Mouse (Mus musculus) bone marrow, adult 2 months (tissue): ENCODE data around the gene Padi6. TPM values are rescaled to one million over a fixed set of nuclear protein-coding genes. Genes with fewer than 3 reads are reported as not detected.

ENCODE experiments used
- H3K27ac ChIP-seq: fragments of 200-500 bp; 2 replicates; pipeline ENCODE4 v1.5.1; 2012; ENCODE audit warnings: low read depth, mild to moderate bottlenecking, control low read depth, inconsistent platforms, low read length; ENCODE audit not compliant: control insufficient read depth, poor library complexity, insufficient read depth
- H3K4me1 ChIP-seq: fragments of 200-500 bp; 2 replicates; pipeline ENCODE4 v1.6.1; 2011; ENCODE audit warnings: low read length; ENCODE audit not compliant: control insufficient read depth, insufficient read depth
- H3K4me3 ChIP-seq: fragments of 200-500 bp; replicated peaks from 2 replicates; pipeline ENCODE3; 2011; ENCODE audit warnings: mild to moderate bottlenecking, low read depth, low read length, control low read depth; ENCODE audit not compliant: control insufficient read depth
- CTCF ChIP-seq: fragments of 200-500 bp; IDR thresholded peaks from 2 replicates; pipeline ENCODE4 v1.5.1; 2011; ENCODE audit warnings: low read length, control low read depth; ENCODE audit not compliant: control insufficient read depth, insufficient read depth
- POLR2A ChIP-seq: fragments of 200-500 bp; IDR thresholded peaks from 2 replicates; pipeline ENCODE4 v1.6.1; 2011; ENCODE audit warnings: low read depth, mild to moderate bottlenecking, control low read depth, low read length, borderline replicate concordance; ENCODE audit not compliant: control insufficient read depth
- WGBS: fragments of 180-500 bp; shearing (Covaris S2); methylation state at CpG from one replicate; pipeline ENCODE4 v1.1.7; 2018; 5-methylcytosine and 5-hydroxymethylcytosine counted together
- polyA plus RNA-seq: library from polyadenylated mRNA; stranded (reverse); fragments of >200 nt; gene quantifications from 2 replicates; pipeline ENCODE4 v1.2.4, GENCODE M21; 2011; ENCODE audit warnings: low replicate concordance; ENCODE audit not compliant: missing spikeins, insufficient read depth, insufficient read length

Padi6 gene
- polyA plus RNA-seq, 1 experiment, result not detected

DNA sequence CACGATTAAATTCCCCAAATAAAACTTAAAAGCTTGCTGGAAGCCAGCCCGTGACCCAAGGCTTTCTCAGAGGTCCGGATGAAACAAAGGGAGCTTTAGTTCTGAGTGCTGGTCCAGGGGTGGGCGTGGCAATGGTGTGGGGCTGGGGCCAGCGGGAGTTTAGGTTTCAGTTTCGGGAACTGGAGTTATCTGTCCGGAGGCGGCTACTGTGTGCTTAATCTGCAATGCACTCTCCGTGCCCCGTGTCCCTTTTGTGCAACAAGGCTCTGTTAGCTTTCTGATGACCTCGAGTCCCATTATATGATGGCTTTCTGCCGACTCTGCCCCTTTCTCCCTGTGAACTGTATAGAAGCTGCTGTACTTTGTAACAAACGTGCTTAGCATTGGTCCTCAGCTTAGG lies 28.0 kb upstream of the Padi6 start:
- peak overlapping the region; percentile 47 for H3K27ac ChIP-seq
- peak overlapping the region; percentile 59 for H3K4me3 ChIP-seq
- 9% methylated on average over 13 of the region's 13 CpGs for WGBS
- TF ChIP-seq CTCF (no peak), POLR2A (no peak; the same call in 1 of the 2 replicates)
- H3K4me1 ChIP-seq, result peaks cover 3% of the 10 kb centered on the region

DNA sequence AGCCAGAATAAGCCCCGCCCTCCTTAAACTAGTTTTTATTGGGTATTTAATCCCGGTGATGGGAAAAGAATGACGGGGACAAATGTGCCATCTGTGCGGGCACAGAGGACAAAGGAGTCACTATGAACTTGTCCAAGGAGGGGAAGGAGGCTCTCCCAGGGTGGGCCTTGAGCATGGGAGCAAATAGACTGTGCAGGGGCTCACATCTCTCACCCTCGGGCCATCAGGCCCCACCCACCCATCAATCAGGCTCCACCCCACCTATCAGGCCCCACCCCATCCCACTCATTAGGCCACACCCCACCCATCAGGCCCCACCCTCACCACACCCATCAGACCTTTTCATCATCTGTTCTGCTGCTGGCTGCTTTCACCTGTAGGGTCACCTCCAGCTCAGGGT lies 26.5 kb upstream of the Padi6 start:
- no peak for TF ChIP-seq POLR2A
- TF ChIP-seq CTCF, result no peak

DNA sequence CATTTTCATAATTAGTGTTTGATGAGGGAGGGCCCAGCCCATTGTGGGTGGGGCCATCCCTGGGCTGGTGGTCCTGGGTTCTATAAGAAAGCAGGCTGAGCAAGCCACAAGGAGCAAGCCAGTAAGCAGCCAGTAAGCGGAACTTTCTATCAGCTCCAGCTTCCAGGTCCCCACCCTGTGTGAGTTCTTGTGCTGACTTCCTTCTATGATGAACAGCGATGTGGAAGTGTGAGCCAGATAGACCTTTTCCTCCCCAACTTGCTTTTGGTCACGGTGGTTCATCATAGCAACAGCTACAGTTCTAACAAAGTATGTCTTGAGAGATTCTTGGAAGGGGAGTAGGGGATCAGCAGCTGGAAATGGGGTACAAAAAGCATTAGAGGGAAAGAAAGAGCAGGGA lies 23.5 kb upstream of the Padi6 start:
- Histone ChIP-seq H3K4me3 (no peak overlapping the region), H3K27ac (peak overlapping the region; percentile 50; the same call in 1 of the 2 replicates), H3K4me1 (no peaks in the 10 kb centered on the region; the same call in 1 of the 2 replicates)
- TF ChIP-seq CTCF (no peak), POLR2A (no peak)
- 37% methylated on average over 3 of the region's 3 CpGs for WGBS

More for the DNA sequence above, 26.5 kb upstream of the Padi6 start:
- Histone ChIP-seq H3K4me3 (no peak overlapping the region), H3K4me1 (peaks cover 3% of the 10 kb centered on the region), H3K27ac (no peak overlapping the region)
- WGBS, result 89% methylated on average over 5 of the region's 5 CpGs

DNA sequence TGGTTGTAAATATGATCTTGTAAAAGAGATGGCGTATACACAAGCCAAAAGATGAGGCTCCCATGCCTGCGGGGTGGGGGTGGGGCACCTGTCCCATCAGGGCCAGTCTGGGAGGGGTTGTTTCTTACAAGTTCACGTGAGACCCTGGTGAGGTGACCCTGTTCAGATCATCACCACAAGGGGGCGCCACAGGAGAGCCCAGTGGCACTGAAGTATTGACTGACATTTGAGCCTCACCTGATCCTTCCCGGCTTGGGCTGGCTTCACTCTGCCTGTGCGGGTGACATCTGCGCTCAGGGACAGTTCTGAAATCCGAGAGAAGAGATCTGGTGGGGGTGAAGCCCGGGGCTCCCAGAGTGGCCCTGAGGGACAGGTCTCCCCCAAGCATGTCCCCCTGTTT lies 20.7 kb upstream of the Padi6 start:
- Histone ChIP-seq H3K4me3 (no peak overlapping the region), H3K27ac (no peak overlapping the region), H3K4me1 (no peaks in the 10 kb centered on the region)
- WGBS, result 46% methylated on average over 9 of the region's 9 CpGs
- TF ChIP-seq CTCF (peak; percentile 90), POLR2A (no peak)

DNA sequence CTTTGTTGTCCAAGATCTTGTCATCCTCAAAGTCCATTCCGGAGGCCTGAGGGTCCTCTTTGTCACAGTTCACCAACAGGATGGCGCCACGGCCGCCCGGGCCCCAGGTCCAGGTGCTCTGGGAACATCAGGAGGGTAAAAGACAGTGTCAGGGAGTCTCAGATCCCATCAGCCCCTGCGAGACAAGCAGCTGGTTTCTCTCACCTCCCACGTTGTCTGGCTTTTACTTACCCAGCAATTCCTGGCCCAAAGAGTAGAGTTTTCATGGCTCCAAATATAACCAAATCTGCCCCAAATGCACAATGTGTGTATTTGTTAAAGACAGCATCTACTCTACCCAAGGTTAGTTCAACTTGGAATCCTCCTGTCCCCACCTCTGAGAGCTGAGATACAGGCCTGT lies 19.2 kb upstream of the Padi6 start:
- 92% methylated on average over 7 of the region's 7 CpGs for WGBS

DNA sequence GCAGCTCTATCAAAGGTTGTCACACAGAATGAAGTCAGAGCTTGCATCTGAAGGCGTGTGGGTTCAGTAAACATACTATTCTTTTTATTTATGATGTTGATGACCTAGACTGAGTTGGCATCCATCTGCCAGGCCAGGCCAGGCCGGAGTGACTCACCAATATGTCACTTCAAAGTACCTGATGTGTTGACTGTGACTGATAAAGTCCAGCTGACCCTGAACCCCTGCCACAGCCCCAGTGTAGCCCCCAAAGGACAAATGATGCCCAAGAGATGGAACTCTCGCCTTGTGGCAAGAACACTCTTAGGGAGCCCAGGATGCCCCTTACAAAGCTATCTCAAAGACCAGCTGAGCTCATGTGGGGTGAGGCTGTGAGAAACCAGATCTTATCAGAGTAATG lies 13.4 kb upstream of the Padi6 start:
- WGBS, result 74% methylated on average over 3 of the region's 3 CpGs
- Histone ChIP-seq H3K4me3 (no peak overlapping the region), H3K27ac (no peak overlapping the region), H3K4me1 (no peaks in the 10 kb centered on the region)
- TF ChIP-seq POLR2A (no peak), CTCF (no peak)

More for the DNA sequence above, 19.2 kb upstream of the Padi6 start:
- no peaks in the 10 kb centered on the region for H3K4me1 ChIP-seq
- no peak for TF ChIP-seq CTCF
- TF ChIP-seq POLR2A, result no peak
- no peak overlapping the region for H3K27ac ChIP-seq
- H3K4me3 ChIP-seq, result no peak overlapping the region

DNA sequence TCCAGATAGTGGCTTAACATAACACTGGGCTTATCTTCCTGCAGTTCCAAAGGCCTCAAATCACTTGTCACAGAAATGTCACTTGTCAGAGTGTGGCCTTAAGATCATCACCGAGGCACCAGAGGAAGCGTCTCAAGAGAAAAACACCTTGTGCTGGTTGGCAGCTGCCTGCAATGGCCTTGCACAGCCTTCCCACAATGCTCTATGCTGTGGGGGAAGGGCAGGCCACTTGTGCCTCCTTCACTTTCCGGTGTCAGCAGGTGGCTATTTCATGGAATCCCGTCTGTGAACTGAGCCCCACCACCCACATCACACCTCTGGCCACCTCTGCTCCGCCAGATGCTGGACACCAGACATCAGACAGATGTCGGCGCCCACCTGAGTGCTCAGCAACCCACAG lies 10.9 kb upstream of the Padi6 start:
- Histone ChIP-seq H3K4me3 (no peak overlapping the region), H3K4me1 (no peaks in the 10 kb centered on the region), H3K27ac (no peak overlapping the region)
- TF ChIP-seq POLR2A, result no peak
- no peak for TF ChIP-seq CTCF
- 73% methylated on average over 7 of the region's 7 CpGs for WGBS

DNA sequence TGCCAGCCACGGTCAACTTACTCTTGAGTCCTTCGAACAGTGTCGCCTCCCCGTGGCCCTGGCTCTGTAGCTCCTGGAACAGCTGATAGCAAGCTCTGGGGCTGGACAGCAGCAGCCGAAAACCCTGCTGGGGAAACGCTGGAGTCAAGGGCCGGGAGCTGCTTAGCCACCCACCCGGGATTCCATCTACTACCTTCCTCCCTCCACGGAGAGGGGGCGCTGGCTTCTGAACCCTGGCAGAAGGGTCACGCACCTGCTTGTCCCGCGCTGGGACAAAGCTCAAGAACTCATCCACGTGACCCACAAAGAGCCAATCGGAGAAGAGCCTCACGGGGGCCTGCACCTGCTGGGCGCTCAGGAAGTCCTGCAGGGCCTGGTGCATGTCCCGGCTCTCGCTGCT lies 7.9 kb upstream of the Padi6 start:
- no peak for TF ChIP-seq CTCF
- no peak for TF ChIP-seq POLR2A
- Histone ChIP-seq H3K4me1 (no peaks in the 10 kb centered on the region), H3K4me3 (no peak overlapping the region), H3K27ac (peak overlapping the region; percentile 15; the same call in 1 of the 2 replicates)
- 19% methylated on average over 19 of the region's 19 CpGs for WGBS

DNA sequence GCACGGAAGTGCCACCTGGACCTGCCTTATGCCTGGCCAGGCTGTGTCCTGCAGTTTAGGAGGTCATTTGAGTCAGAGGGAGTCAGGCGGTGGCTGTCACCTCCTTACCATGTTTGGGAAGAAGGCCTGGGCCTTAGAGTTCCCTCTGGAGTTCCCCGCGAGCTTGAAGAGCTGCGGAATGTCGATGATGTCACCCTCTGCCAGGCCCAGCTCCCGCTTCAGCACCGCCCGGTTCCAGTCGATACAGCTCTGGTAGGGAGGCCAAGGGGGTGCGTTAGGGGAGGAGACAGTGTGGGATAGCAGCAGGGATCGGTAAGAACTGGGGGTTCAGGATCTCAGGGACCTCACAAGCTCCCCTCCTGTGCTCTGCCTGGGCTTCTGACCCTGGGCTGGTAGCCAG lies 5.5 kb upstream of the Padi6 start:
- Histone ChIP-seq H3K4me1 (no peaks in the 10 kb centered on the region), H3K4me3 (no peak overlapping the region), H3K27ac (no peak overlapping the region)
- WGBS, result 83% methylated on average over 12 of the region's 12 CpGs
- TF ChIP-seq POLR2A (no peak), CTCF (no peak)
